Mouse (Mus musculus) 416B (cell line): ENCODE measurements around the gene Mrps12.
A peak's percentile ranks its signal among the peaks of the same experiment; 100 is the strongest.
"Not testable (repeated sequence)": the region's sequence is repeated elsewhere in the genome, so short reads cannot be mapped to it uniquely, and the experiment has no call there.

Experiments used
- DNase-seq: peaks from one replicate; pipeline ENCODE4 v3.0.0; 2011; ENCODE audit warnings: low read depth

The Mrps12 gene

GRCm38 (mm10) chr7:28702601-28703143 is 38.9 kb downstream of the Mrps12 start:
- DNase-seq, result peak; percentile 17

GRCm38 (mm10) chr7:28701306-28701705 is 40.3 kb downstream of the Mrps12 start:
- not testable (repeated sequence) for DNase-seq

- no peak for DNase-seq
These were observed 41.4 kb downstream of the Mrps12 start for GRCm38 (mm10) chr7:28700269-28700668.

- DNase-seq, result no peak
These were observed 44.3 kb downstream of the Mrps12 start for GRCm38 (mm10) chr7:28697277-28697676.

- peak; percentile 88 for DNase-seq
These were observed 46.6 kb downstream of the Mrps12 start for GRCm38 (mm10) chr7:28694966-28695511.

GRCm38 (mm10) chr7:28694423-28694822 is 47.2 kb downstream of the Mrps12 start:
- DNase-seq, result no peak

GRCm38 (mm10) chr7:28693321-28693966 is 48.2 kb downstream of the Mrps12 start:
- DNase-seq, result no peak

GRCm38 (mm10) chr7:28692545-28693320 is 48.9 kb downstream of the Mrps12 start, which contains the start of gene Fbxo27:
Fbxo27 (plus strand) TSS chr7:28692849.
- DNase-seq, result no peak

GRCm38 (mm10) chr7:28691075-28691474 is 50.5 kb downstream of the Mrps12 start:
- DNase-seq, result no peak
